Mouse (Mus musculus) forebrain, postnatal 0 days (tissue): Measurements from ENCODE around the gene Nr6a1. TPM values are rescaled to one million over a fixed set of nuclear protein-coding genes. Genes with fewer than 3 reads are reported as not detected.
A peak's percentile ranks its signal among the peaks of the same experiment; 100 is the strongest.

Source experiments
- ATAC-seq: fragments of 200-750 bp; cut with Nextera tagmentation; 2 replicates; pipeline ENCODE4 v1.8.0; 2017; ENCODE audit warnings: mild to moderate bottlenecking, moderate library complexity
- DNase-seq: peaks from one replicate; pipeline ENCODE4 v3.0.0-alpha.2; 2015
- H3K27ac ChIP-seq: fragments of 300-500 bp; sonication (generic); 2 replicates; pipeline ENCODE4 v1.5.1; 2014; ENCODE audit warnings: low read depth, mild to moderate bottlenecking, antibody characterized with exemption, low read length, moderate library complexity, mixed read lengths
- H3K27me3 ChIP-seq: fragments of 300-500 bp; sonication (generic); 2 replicates; pipeline ENCODE4 v1.6.1; 2014; ENCODE audit warnings: mild to moderate bottlenecking, low read length, mixed read lengths; ENCODE audit not compliant: insufficient read depth
- H3K36me3 ChIP-seq: fragments of 300-500 bp; sonication (generic); 2 replicates; pipeline ENCODE4 v1.6.1; 2014; ENCODE audit warnings: mild to moderate bottlenecking, moderate library complexity; ENCODE audit not compliant: insufficient read depth
- H3K4me1 ChIP-seq: fragments of 300-500 bp; sonication (generic); 2 replicates; pipeline ENCODE4 v1.6.1; 2014; ENCODE audit warnings: antibody characterized with exemption; ENCODE audit not compliant: insufficient read depth
- H3K4me2 ChIP-seq: fragments of 300-500 bp; sonication (generic); 2 replicates; pipeline ENCODE4 v1.6.1; 2014; ENCODE audit warnings: low read depth, mild to moderate bottlenecking, moderate library complexity
- H3K4me3 ChIP-seq: fragments of 300-500 bp; sonication (generic); 2 replicates; pipeline ENCODE4 v1.5.1; 2014; ENCODE audit warnings: low read depth, low read length, mixed read lengths
- H3K9ac ChIP-seq: fragments of 300-500 bp; sonication (generic); 2 replicates; pipeline ENCODE4 v1.6.1; 2014; ENCODE audit warnings: mild to moderate bottlenecking
- H3K9me3 ChIP-seq: fragments of 300-500 bp; sonication (generic); 2 replicates; pipeline ENCODE4 v1.6.1; 2016; ENCODE audit warnings: low read length
- CTCF ChIP-seq: sonication (generic); IDR thresholded peaks from 2 replicates; pipeline ENCODE4 v1.5.1; 2016; ENCODE audit warnings: antibody characterized with exemption, control low read depth, low read depth
- WGBS: fragments of 180-500 bp; shearing (Covaris S2); extraction: QIAGEN DNeasy Blood & Tissue Kit; methylation state at CpG from one replicate; pipeline ENCODE4 v1.1.7; 2014; 5-methylcytosine and 5-hydroxymethylcytosine counted together
- polyA plus RNA-seq: library from polyadenylated mRNA; unstranded; fragments of >200 nt; fragmentation: Nextera tagmentation; extraction: Ambion mirVana; gene quantifications from 2 replicates; pipeline ENCODE4 v1.2.1, GENCODE M21; 2015
- total RNA-seq: library from RNA; depleted of rRNA; stranded (reverse); fragments of >200 nt; gene quantifications from 2 replicates; pipeline ENCODE4 v1.2.3, GENCODE M21; 2014

The Nr6a1 gene
- total and polyA plus RNA-seq, 2 experiments from 2014 or later = 0.48 to 4.6 TPM

DNA sequence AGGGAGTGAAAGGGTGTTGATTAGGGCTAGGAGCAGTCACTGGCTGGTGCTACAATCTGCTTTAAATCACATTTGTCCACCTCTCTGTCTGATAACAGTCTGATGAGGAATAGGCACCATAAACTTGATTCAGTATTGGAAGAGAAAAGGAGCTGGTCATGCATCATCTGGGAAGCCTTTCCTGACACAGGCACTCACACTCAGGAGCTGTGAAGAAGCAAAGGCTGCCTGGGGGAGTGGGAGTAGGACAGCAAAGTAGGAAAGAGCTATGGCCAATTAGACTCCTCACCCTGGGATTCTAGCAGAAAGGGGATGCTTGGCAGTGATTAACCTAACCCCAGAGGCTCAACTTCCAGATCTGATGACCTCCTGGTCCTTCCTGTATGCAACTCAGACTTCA lies 191.7 kb downstream of the Nr6a1 start:
- no peak for TF ChIP-seq CTCF

GRCm38 (mm10) chr2:38734721-38735120 lies 192.8 kb downstream of the Nr6a1 start:
- WGBS = 56% methylated on average over 5 of the region's 5 CpGs
- H3K27ac ChIP-seq = no peak overlapping the region
- DNase-seq (no peak), ATAC-seq (0 out of 2 replicates have a peak, but pooled peaks have one; percentile 1)
- H3K4me2 ChIP-seq = no peak overlapping the region
- H3K36me3 ChIP-seq = no peaks in the 10 kb centered on the region
- no peaks in the 10 kb centered on the region for H3K4me1 ChIP-seq
- H3K27me3 ChIP-seq = no peaks in the 10 kb centered on the region
- H3K9me3 ChIP-seq = no peaks in the 10 kb centered on the region
- no peak overlapping the region for H3K9ac ChIP-seq
- H3K4me3 ChIP-seq = no peak overlapping the region
- no peak for TF ChIP-seq CTCF

More for the DNA sequence above, 191.7 kb downstream of the Nr6a1 start:
- H3K4me2 ChIP-seq = no peak overlapping the region
- H3K27ac ChIP-seq = no peak overlapping the region
- no peaks in the 10 kb centered on the region for H3K36me3 ChIP-seq
- DNase-seq (no peak), ATAC-seq (no peak)
- no peaks in the 10 kb centered on the region for H3K4me1 ChIP-seq
- no peak overlapping the region for H3K9ac ChIP-seq
- no peaks in the 10 kb centered on the region for H3K27me3 ChIP-seq
- H3K4me3 ChIP-seq = no peak overlapping the region
- no peaks in the 10 kb centered on the region for H3K9me3 ChIP-seq

- Histone ChIP-seq H3K4me1 (no peaks in the 10 kb centered on the region), H3K36me3 (no peaks in the 10 kb centered on the region), H3K4me2 (no peak overlapping the region), H3K9ac (no peak overlapping the region), H3K27ac (no peak overlapping the region), H3K27me3 (no peaks in the 10 kb centered on the region), H3K9me3 (no peaks in the 10 kb centered on the region), H3K4me3 (no peak overlapping the region)
- ATAC-seq (no peak), DNase-seq (no peak)
- no peak for TF ChIP-seq CTCF
- WGBS = 88% methylated on average over 6 of the region's 6 CpGs
Observed at GRCm38 (mm10) chr2:38730331-38730827, 197.1 kb downstream of the Nr6a1 start.

DNA sequence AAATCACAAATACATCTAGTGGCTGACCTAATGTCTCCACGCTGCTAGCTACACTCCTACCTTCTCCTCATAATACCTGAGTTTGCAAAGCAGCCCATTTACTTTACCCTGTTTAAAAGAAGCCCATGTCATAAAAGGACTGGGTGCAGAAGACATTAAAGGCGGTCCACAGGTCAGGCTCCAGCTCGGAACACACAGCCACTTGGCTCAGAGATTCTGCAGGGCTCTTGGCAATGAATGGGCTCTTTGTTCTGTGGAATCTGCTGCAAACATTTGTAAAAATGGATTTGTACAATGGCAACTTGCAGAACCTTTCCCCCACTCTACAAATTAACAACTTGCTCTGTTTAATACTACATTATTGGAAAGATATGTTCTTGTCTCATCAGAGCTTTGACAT lies 202.1 kb downstream of the Nr6a1 start:
- 23% methylated on average over 3 of the region's 3 CpGs for WGBS
- H3K9me3 ChIP-seq = no peaks in the 10 kb centered on the region
- no peaks in the 10 kb centered on the region for H3K36me3 ChIP-seq
- no peaks in the 10 kb centered on the region for H3K27me3 ChIP-seq
- no peak overlapping the region for H3K4me3 ChIP-seq
- ATAC-seq (no peak), DNase-seq (no peak)
- no peak overlapping the region for H3K9ac ChIP-seq
- no peaks in the 10 kb centered on the region for H3K4me1 ChIP-seq
- TF ChIP-seq CTCF = no peak
- H3K27ac ChIP-seq = no peak overlapping the region
- no peak overlapping the region for H3K4me2 ChIP-seq

GRCm38 (mm10) chr2:38723378-38723777 lies 204.1 kb downstream of the Nr6a1 start:
- H3K36me3 ChIP-seq = no peaks in the 10 kb centered on the region
- no peak overlapping the region for H3K27ac ChIP-seq
- H3K27me3 ChIP-seq = no peaks in the 10 kb centered on the region
- TF ChIP-seq CTCF = no peak
- H3K4me2 ChIP-seq = no peak overlapping the region
- no peaks in the 10 kb centered on the region for H3K4me1 ChIP-seq
- no peak overlapping the region for H3K9ac ChIP-seq
- H3K4me3 ChIP-seq = no peak overlapping the region
- no peak for ATAC-seq
- WGBS = 75% methylated on average over 4 of the region's 4 CpGs
- no peaks in the 10 kb centered on the region for H3K9me3 ChIP-seq
- DNase-seq = no peak

DNA sequence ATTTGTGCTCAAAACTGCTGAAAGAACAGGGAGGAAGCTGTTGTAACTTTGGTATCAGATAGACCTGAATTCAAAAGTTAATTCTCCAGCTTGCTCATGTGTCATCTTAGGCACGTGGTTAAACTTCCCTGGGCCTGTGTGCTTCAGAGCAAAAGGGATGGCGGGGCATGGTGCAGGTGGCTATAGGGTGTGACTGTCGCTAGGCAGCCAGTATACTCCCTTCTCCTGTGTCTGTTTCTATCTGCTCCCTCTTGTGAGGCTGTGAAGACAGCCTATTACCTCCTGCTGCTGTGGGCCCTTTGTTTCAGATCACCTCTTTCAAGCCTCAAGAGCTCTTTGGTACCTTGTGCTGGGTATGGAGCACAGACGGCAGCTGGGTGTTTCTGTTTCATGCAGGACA lies 205.4 kb downstream of the Nr6a1 start:
- no peak for TF ChIP-seq CTCF

DNA sequence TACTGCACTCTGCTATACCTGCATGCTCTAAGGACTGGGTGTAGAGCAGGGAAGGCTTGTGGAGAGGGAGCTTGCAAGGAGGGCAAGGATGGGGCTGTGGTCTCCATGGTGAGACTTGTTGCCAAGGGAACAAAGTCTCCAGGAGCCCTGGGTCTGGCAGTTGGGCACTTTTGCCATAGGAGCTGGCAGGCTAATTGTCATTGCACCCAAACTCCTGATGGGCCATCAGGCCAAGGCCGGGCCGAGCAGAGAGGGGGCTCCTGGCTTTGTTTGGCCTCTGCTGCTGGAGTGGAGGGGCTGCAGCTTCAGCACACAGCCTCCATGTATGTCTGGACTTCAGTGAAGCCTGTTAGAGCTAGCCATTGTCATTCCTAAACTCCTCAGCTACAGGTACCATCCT lies 206.8 kb downstream of the Nr6a1 start:
- Histone ChIP-seq H3K27me3 (no peaks in the 10 kb centered on the region), H3K9me3 (no peaks in the 10 kb centered on the region), H3K4me3 (no peak overlapping the region), H3K4me2 (no peak overlapping the region), H3K27ac (no peak overlapping the region), H3K9ac (no peak overlapping the region), H3K4me1 (no peaks in the 10 kb centered on the region), H3K36me3 (no peaks in the 10 kb centered on the region)
- 30% methylated on average over 2 of the region's 2 CpGs for WGBS
- TF ChIP-seq CTCF = no peak
- ATAC-seq (peak; percentile 50; the same call in 1 of the 2 replicates), DNase-seq (no peak)

More for the DNA sequence above, 205.4 kb downstream of the Nr6a1 start:
- ATAC-seq (no peak), DNase-seq (no peak)
- H3K4me2 ChIP-seq = no peak overlapping the region
- H3K27me3 ChIP-seq = no peaks in the 10 kb centered on the region
- no peaks in the 10 kb centered on the region for H3K9me3 ChIP-seq
- H3K36me3 ChIP-seq = no peaks in the 10 kb centered on the region
- H3K4me3 ChIP-seq = no peak overlapping the region
- H3K27ac ChIP-seq = no peak overlapping the region
- H3K4me1 ChIP-seq = no peaks in the 10 kb centered on the region
- 33% methylated on average over 4 of the region's 4 CpGs for WGBS
- no peak overlapping the region for H3K9ac ChIP-seq
